Mouse (Mus musculus) heart, embryonic 14.5 days (tissue): ENCODE measurements around the gene Smyd2. TPM values are rescaled to one million over a fixed set of nuclear protein-coding genes. Genes with fewer than 3 reads are reported as not detected.

Experiments
- ATAC-seq: fragments of 200-750 bp; cut with Nextera tagmentation; 2 replicates; pipeline ENCODE4 v1.8.0; 2017; ENCODE audit warnings: low read depth, moderate TSS enrichment; ENCODE audit not compliant: insufficient number of reproducible peaks, insufficient read depth, low FRiP score
- H3K27ac ChIP-seq, 2 experiments: fragments of 200-500 bp in 1 of 2; fragments of 300-500 bp in 1 of 2; sonication (generic) in 1 of 2; replicated peaks in 1 of 2; 2 replicates each; pipeline ENCODE4 v1.5.1; 2012 to 2014; ENCODE audit warnings: low read depth in 2 of 2, low read length in 2 of 2, control low read depth in 1 of 2, mild to moderate bottlenecking in 1 of 2, mixed read lengths in 1 of 2; ENCODE audit not compliant: control insufficient read depth in 1 of 2, insufficient read depth in 1 of 2
- H3K27me3 ChIP-seq: fragments of 300-500 bp; sonication (generic); 2 replicates; pipeline ENCODE4 v1.6.1; 2014; ENCODE audit warnings: mild to moderate bottlenecking, low read length, control low read depth; ENCODE audit not compliant: control insufficient read depth, insufficient read depth
- H3K36me3 ChIP-seq: fragments of 300-500 bp; sonication (generic); 2 replicates; pipeline ENCODE4 v1.6.1; 2014; ENCODE audit warnings: mild to moderate bottlenecking, control low read depth, low read length, mixed read lengths; ENCODE audit not compliant: control insufficient read depth, insufficient read depth
- H3K4me1 ChIP-seq, 2 experiments: fragments of 200-500 bp in 1 of 2; fragments of 300-500 bp in 1 of 2; sonication (generic) in 1 of 2; 2 replicates each; pipeline ENCODE4 v1.6.1; 2012 to 2014; ENCODE audit warnings: low read length in 2 of 2, control low read depth in 1 of 2, mixed read lengths in 1 of 2; ENCODE audit not compliant: control insufficient read depth in 2 of 2, insufficient read depth in 2 of 2
- H3K4me2 ChIP-seq: fragments of 300-500 bp; sonication (generic); 2 replicates; pipeline ENCODE4 v1.6.1; 2014; ENCODE audit warnings: mild to moderate bottlenecking, low read length
- H3K4me3 ChIP-seq, 2 experiments: fragments of 200-500 bp in 1 of 2; fragments of 300-500 bp in 1 of 2; sonication (generic) in 1 of 2; 2 replicates each; pipeline ENCODE4 v1.5.1; 2012 to 2014; ENCODE audit warnings: low read length in 2 of 2, mild to moderate bottlenecking in 2 of 2, control low read depth in 1 of 2, low read depth in 1 of 2, moderate library complexity in 1 of 2; ENCODE audit not compliant: control insufficient read depth in 1 of 2, insufficient read depth in 1 of 2
- H3K9ac ChIP-seq: fragments of 300-500 bp; sonication (generic); 2 replicates; pipeline ENCODE4 v1.6.1; 2014; ENCODE audit warnings: mild to moderate bottlenecking, low read length
- H3K9me3 ChIP-seq: fragments of 300-500 bp; sonication (generic); 2 replicates; pipeline ENCODE4 v1.6.1; 2016; ENCODE audit warnings: low read length, control low read depth; ENCODE audit not compliant: control insufficient read depth
- WGBS: fragments of 180-500 bp; shearing (Covaris S2); extraction: QIAGEN DNeasy Blood & Tissue Kit; methylation state at CpG from one replicate; pipeline ENCODE4 v1.1.7; 2014; 5-methylcytosine and 5-hydroxymethylcytosine counted together
- polyA plus RNA-seq: library from polyadenylated mRNA; unstranded; fragments of >200 nt; fragmentation: Nextera tagmentation; extraction: Ambion mirVana; gene quantifications from 2 replicates; pipeline ENCODE4 v1.2.1, GENCODE M21; 2014

Smyd2 gene
- polyA plus RNA-seq, 1 experiment from 2014 or later, result 227 TPM

- no peak overlapping the region for H3K27ac ChIP-seq
Measured at GRCm38 (mm10) chr1:189855739-189856138, 66.4 kb downstream of the Smyd2 start.

GRCm38 (mm10) chr1:189854646-189855045, 67.5 kb downstream of the Smyd2 start:
- H3K4me3 ChIP-seq, result no peak overlapping the region

More at GRCm38 (mm10) chr1:189855739-189856138, 66.4 kb downstream of the Smyd2 start:
- no peak for ATAC-seq
- 91% methylated on average over 5 of the region's 5 CpGs for whole genome bisulfite sequencing
- Histone ChIP-seq H3K4me2 (no peak overlapping the region), H3K9me3 (no peaks in the 10 kb centered on the region), H3K9ac (no peak overlapping the region), H3K4me3 (no peak overlapping the region), H3K4me1 (peaks cover 5 to 8% of the 10 kb centered on the region in 2 experiments; a peak in 2 of 4 replicates), H3K36me3 (peaks cover 67% of the 10 kb centered on the region), H3K27me3 (no peaks in the 10 kb centered on the region)

GRCm38 (mm10) chr1:189852456-189852855, 69.7 kb downstream of the Smyd2 start:
- Histone ChIP-seq H3K4me1 (peaks cover 5 to 9% of the 10 kb centered on the region in 2 experiments; a peak in 3 of 4 replicates), H3K9me3 (no peaks in the 10 kb centered on the region), H3K36me3 (peaks cover 89% of the 10 kb centered on the region), H3K4me2 (no peak overlapping the region), H3K27ac (no peak overlapping the region), H3K9ac (no peak overlapping the region), H3K27me3 (no peaks in the 10 kb centered on the region), H3K4me3 (no peak overlapping the region)
- ATAC-seq, result no peak
- WGBS, result 83% methylated on average over 7 of the region's 7 CpGs

More at GRCm38 (mm10) chr1:189854646-189855045, 67.5 kb downstream of the Smyd2 start:
- Histone ChIP-seq H3K9me3 (no peaks in the 10 kb centered on the region), H3K9ac (no peak overlapping the region), H3K27ac (no peak overlapping the region), H3K4me1 (peaks cover 1 to 2% of the 10 kb centered on the region in 2 experiments; a peak in 1 of 4 replicates), H3K4me2 (no peak overlapping the region), H3K27me3 (no peaks in the 10 kb centered on the region), H3K36me3 (peaks cover 75% of the 10 kb centered on the region)
- WGBS, result 89% methylated on average over 13 of the region's 13 CpGs
- ATAC-seq, result no peak

GRCm38 (mm10) chr1:189852051-189852450, 70.1 kb downstream of the Smyd2 start:
- no peaks in the 10 kb centered on the region for H3K9me3 ChIP-seq
- 92% methylated on average over 5 of the region's 5 CpGs for WGBS
- H3K36me3 ChIP-seq, result peaks cover 89% of the 10 kb centered on the region
- no peaks in the 10 kb centered on the region for H3K27me3 ChIP-seq
- H3K9ac ChIP-seq, result no peak overlapping the region
- peaks cover 5 to 9% of the 10 kb centered on the region in 2 experiments; a peak in 3 of 4 replicates for H3K4me1 ChIP-seq
- ATAC-seq, result no peak
- H3K27ac ChIP-seq, result no peak overlapping the region
- no peak overlapping the region for H3K4me2 ChIP-seq
- no peak overlapping the region for H3K4me3 ChIP-seq

- ATAC-seq, result no peak
Measured at GRCm38 (mm10) chr1:189849550-189849949, 72.6 kb downstream of the Smyd2 start.

GRCm38 (mm10) chr1:189846319-189846718, 75.8 kb downstream of the Smyd2 start:
- Histone ChIP-seq H3K4me1 (peaks cover 5 to 9% of the 10 kb centered on the region in 2 experiments; a peak in 3 of 4 replicates), H3K9ac (no peak overlapping the region), H3K27me3 (no peaks in the 10 kb centered on the region), H3K36me3 (peaks cover 90% of the 10 kb centered on the region), H3K4me2 (no peak overlapping the region), H3K4me3 (no peak overlapping the region), H3K27ac (no peak overlapping the region), H3K9me3 (no peaks in the 10 kb centered on the region)
- WGBS, result 87% methylated on average over 2 of the region's 2 CpGs
- ATAC-seq, result no peak

More at GRCm38 (mm10) chr1:189849550-189849949, 72.6 kb downstream of the Smyd2 start:
- peaks cover 89% of the 10 kb centered on the region for H3K36me3 ChIP-seq
- H3K4me3 ChIP-seq, result no peak overlapping the region
- H3K27me3 ChIP-seq, result no peaks in the 10 kb centered on the region
- H3K9ac ChIP-seq, result peak overlapping the region; percentile 25; the same call in 1 of the 2 replicates
- H3K4me2 ChIP-seq, result no peak overlapping the region
- H3K9me3 ChIP-seq, result no peaks in the 10 kb centered on the region
- H3K27ac ChIP-seq, result peak overlapping the region in 1 of 2 experiments; percentile 19; a peak in 1 of 4 replicates
- WGBS, result 60% methylated on average over 11 of the region's 11 CpGs
- H3K4me1 ChIP-seq, result peaks cover 5 to 9% of the 10 kb centered on the region in 2 experiments; a peak in 3 of 4 replicates

- Histone ChIP-seq H3K4me1 (peaks cover 9% of the 10 kb centered on the region in 2 experiments; a peak in 3 of 4 replicates), H3K4me3 (no peak overlapping the region), H3K27ac (no peak overlapping the region), H3K36me3 (peaks cover 49% of the 10 kb centered on the region), H3K9me3 (no peaks in the 10 kb centered on the region), H3K9ac (no peak overlapping the region), H3K4me2 (no peak overlapping the region), H3K27me3 (no peaks in the 10 kb centered on the region)
- ATAC-seq, result no peak
- WGBS, result 85% methylated on average over 13 of the region's 13 CpGs
Measured at GRCm38 (mm10) chr1:189834166-189834565, 88.0 kb downstream of the Smyd2 start.

GRCm38 (mm10) chr1:189833351-189833750, 88.8 kb downstream of the Smyd2 start:
- Histone ChIP-seq H3K27me3 (no peaks in the 10 kb centered on the region), H3K4me1 (peaks cover 9% of the 10 kb centered on the region in 2 experiments; a peak in 3 of 4 replicates), H3K9ac (no peak overlapping the region), H3K36me3 (peaks cover 48% of the 10 kb centered on the region), H3K9me3 (no peaks in the 10 kb centered on the region), H3K27ac (no peak overlapping the region), H3K4me2 (no peak overlapping the region), H3K4me3 (no peak overlapping the region)
- WGBS, result 87% methylated on average over 7 of the region's 7 CpGs
- ATAC-seq, result no peak
